In the genomic region with DNA sequence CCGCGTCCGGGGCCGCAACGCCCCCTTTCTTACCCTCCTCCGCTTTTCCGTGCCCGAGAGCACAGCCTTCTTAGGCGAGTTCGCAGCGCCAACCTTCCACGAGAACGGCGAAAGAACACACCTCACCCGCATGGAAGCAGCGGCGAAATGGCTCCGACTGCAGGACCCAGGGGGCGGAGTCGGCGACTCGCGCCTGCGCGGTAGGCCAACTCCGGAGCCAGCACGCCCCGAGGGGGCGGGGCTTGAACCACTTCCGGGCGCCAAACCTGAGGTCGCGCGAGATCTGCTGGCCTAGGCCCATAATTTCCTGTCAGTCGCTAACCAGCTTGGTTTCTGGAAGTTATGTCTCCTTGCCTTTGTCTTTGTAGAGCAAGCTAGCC, we compare ENCODE assay signal across 7 mouse cellular contexts. TPM values are rescaled to one million over a fixed set of nuclear protein-coding genes. Genes with fewer than 3 reads are reported as not detected.
DNase-seq lines count a peak whose midpoint lies in the region; ATAC-seq lines count a peak whose summit lies in the region.

A gene (minus strand): TSS at position 161 of the 380 bp plus-strand sequence.

- no peaks in the 10 kb centered on the region for H3K27me3 ChIP-seq in embryonic facial prominence, embryonic 11.5 days (ENCODE audit: control insufficient read depth, insufficient read depth, low read length)
- no peaks in the 10 kb centered on the region for H3K27me3 ChIP-seq in limb, embryonic 10.5 days (ENCODE audit: low read depth, poor library complexity, severe bottlenecking)
- H3K27me3 ChIP-seq in midbrain, embryonic 13.5 days, result no peaks in the 10 kb centered on the region

- H3K36me3 ChIP-seq in embryonic facial prominence, embryonic 11.5 days (replicated peaks; ENCODE audit: control insufficient read depth, insufficient read depth, low read depth, low read length), result no peaks in the 10 kb centered on the region
- H3K36me3 ChIP-seq in limb, embryonic 10.5 days, result peaks cover 23% of the 10 kb centered on the region
- 0 out of 2 replicates have a peak, but pooled peaks cover 2% of the 10 kb centered on the region for H3K36me3 ChIP-seq in midbrain, embryonic 13.5 days

- no peaks in the 10 kb centered on the region for H3K4me1 ChIP-seq in embryonic facial prominence, embryonic 11.5 days (ENCODE audit: control insufficient read depth, insufficient read depth, low read length)
- H3K4me1 ChIP-seq in limb, embryonic 10.5 days, result peaks cover 16% of the 10 kb centered on the region
- H3K4me1 ChIP-seq in midbrain, embryonic 13.5 days (replicated peaks), result peaks cover 39% of the 10 kb centered on the region

- under 1% methylated on average over 35 of the region's 35 CpGs for WGBS in embryonic facial prominence, embryonic 11.5 days
- WGBS in limb, embryonic 10.5 days, result under 1% methylated on average over 35 of the region's 35 CpGs
- WGBS in midbrain, embryonic 13.5 days, result under 1% methylated on average over 35 of the region's 35 CpGs

- H3K4me3 ChIP-seq in embryonic facial prominence, embryonic 11.5 days (ENCODE audit: low read depth, low read length), result peak within 1 kb of the TSS; percentile 90
- peak within 1 kb of the TSS; percentile 96 for H3K4me3 ChIP-seq in limb, embryonic 10.5 days
- peak within 1 kb of the TSS; percentile 99 for H3K4me3 ChIP-seq in midbrain, embryonic 13.5 days (replicated peaks)

- peak within 1 kb of the TSS; percentile 64 for H3K4me2 ChIP-seq in embryonic facial prominence, embryonic 11.5 days (ENCODE audit: low read depth, low read length)
- H3K4me2 ChIP-seq in midbrain, embryonic 13.5 days (replicated peaks), result peak within 1 kb of the TSS; percentile 95

- peak within 1 kb of the TSS; percentile 100 for H3K9ac ChIP-seq in embryonic facial prominence, embryonic 11.5 days (replicated peaks; ENCODE audit: low read length)
- H3K9ac ChIP-seq in midbrain, embryonic 13.5 days (replicated peaks), result peak within 1 kb of the TSS; percentile 99

- DNase-seq in adrenal gland, postnatal 14 days, result peak; percentile 100
- DNase-seq in embryonic facial prominence, embryonic 11.5 days (ENCODE audit: low spot score), result peak; percentile 98
- peak; percentile 96 for DNase-seq in kidney, adult 11 months
- peak; percentile 100 for DNase-seq in limb, embryonic 10.5 days (ENCODE audit: low spot score)
- peak; percentile 100 for DNase-seq in spleen, adult 12 weeks (ENCODE audit: low spot score)

- peak; percentile 80 for ATAC-seq in embryonic facial prominence, embryonic 11.5 days (replicated peaks; ENCODE audit: insufficient number of reproducible peaks, low FRiP score, low TSS enrichment, low read depth)
- peak; percentile 73 for ATAC-seq in granulocyte monocyte progenitor cell, adult 5-6 weeks (replicated peaks; ENCODE audit: poor library complexity, severe bottlenecking)
- peak; percentile 86 for ATAC-seq in midbrain, embryonic 13.5 days

- no peaks in the 10 kb centered on the region for H3K9me3 ChIP-seq in embryonic facial prominence, embryonic 11.5 days (replicated peaks; ENCODE audit: control insufficient read depth, low read length)
- no peaks in the 10 kb centered on the region for H3K9me3 ChIP-seq in limb, embryonic 10.5 days (replicated peaks)
- H3K9me3 ChIP-seq in midbrain, embryonic 13.5 days, result no peaks in the 10 kb centered on the region

- peak within 1 kb of the TSS; percentile 90 for H3K27ac ChIP-seq in embryonic facial prominence, embryonic 11.5 days (replicated peaks; ENCODE audit: low read depth, low read length)
- peak within 1 kb of the TSS; percentile 99 for H3K27ac ChIP-seq in limb, embryonic 10.5 days
- peak within 1 kb of the TSS; percentile 96 for H3K27ac ChIP-seq in midbrain, embryonic 13.5 days

RNA-seq across cellular contexts. Expression of the gene that starts here (rescaled TPM):
- 119 and 131 TPM in 2 replicates for total RNA-seq in adrenal gland, postnatal 14 days (2021)
- 25.6 and 26.6 TPM in 2 replicates for polyA plus RNA-seq in embryonic facial prominence, embryonic 11.5 days (2014; fragmentation: Nextera tagmentation; extraction: Ambion mirVana)
- 176 and 196 TPM in 2 replicates for total RNA-seq in granulocyte monocyte progenitor cell, adult 5-6 weeks (2014; fragmentation: Nextera tagmentation)
- total RNA-seq in granulocyte monocyte progenitor cell, adult 5-6 weeks (2017), result 132 and 142 TPM in 2 replicates
- 37.0 and 40.9 TPM in 2 replicates for polyA plus RNA-seq in limb, embryonic 10.5 days (2016; fragmentation: Nextera tagmentation; extraction: Ambion mirVana)
- 51.6 and 53.7 TPM in 2 replicates for polyA plus RNA-seq in midbrain, embryonic 13.5 days (2015; fragmentation: Nextera tagmentation; extraction: Ambion mirVana)

Comparison
In these comparisons a context has a peak if more than half of its experiments do, and no peak if none do; other contexts are left out.
1. Peak in every context shown above with its lines: DNase-seq, ATAC-seq, H3K4me3 ChIP-seq and H3K27ac ChIP-seq.